Mouse (Mus musculus): ENCODE data around the gene Tubb5.

DNA sequence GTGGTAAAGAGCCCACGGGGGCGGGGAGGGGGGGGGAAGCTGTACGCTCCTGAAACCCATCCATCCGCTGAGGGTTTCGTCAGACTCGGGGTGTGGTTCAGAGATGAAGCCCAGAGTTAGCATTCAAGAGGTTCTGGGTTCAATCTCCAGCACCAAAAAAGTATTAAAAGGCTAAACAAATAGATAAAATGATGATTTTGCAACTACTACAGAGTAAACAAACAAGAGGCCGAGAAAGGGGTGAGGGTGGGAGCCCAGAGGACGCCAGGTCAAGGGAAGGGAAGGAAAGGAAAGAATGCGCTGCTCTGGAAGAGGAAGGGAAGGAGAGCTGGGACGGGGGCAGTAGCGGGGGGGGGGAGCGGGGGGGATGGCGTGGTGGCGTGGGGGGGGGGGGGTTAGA lies 21.4 kb downstream of the Tubb5 start:
- no peak for TF ChIP-seq CTCF (conservative IDR thresholded peaks at IDR 0.05; ENCODE audit: low read length)
- no peak for TF ChIP-seq POU5F1 (IDR thresholded peaks at IDR 0.05; ENCODE audit: borderline replicate concordance, low read length)
- TF ChIP-seq NANOG (IDR thresholded peaks at IDR 0.05; ENCODE audit: borderline replicate concordance, low read length) = no peak
